Mouse (Mus musculus) cerebellum, adult 9-10 months (tissue): ENCODE data around the gene Clk2.

Source experiments
- DNase-seq: peaks from one replicate; pipeline ENCODE4 v3.0.0; 2022

Clk2 gene

DNA sequence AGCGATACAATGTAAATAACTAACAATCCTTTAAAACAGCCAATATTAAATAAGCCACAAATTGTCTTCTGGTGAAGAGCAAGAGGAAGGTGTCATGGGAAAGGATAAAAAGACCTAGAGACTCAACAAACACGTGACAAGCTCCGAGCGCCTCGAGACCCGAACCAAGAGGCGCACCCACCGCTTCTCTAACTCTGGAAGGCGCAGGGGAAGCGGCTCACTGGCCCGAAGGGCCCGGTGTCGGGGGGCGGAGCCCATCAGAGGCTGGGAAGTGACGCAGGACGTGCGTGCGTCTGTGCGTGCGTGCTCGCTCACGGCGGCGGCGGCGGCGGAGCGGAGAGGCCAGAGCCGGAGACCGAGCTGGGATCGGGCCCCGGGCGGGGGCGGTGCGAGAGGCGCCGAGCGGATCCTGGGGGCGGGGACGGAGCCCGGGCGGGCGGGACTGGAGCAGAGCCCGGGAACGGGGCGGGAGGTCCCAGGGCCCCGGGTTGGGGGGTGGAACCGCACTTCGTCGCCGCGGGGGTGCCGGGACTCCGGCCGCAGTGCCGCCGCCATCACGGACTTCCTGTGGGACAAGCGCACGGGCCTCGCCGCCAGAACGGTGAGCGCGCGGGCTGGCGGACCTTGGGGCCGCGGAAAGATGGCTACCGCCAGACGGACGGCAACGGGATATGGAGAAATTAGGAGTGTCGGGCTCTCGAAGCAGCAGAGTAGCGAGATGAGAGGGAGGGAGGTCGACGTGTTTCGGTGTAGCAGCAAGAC is at the start of gene Clk2:
Gene Clk2, plus strand, starts transcription at position 290 of the 762 bp plus-strand sequence.
- DNase-seq = peak; percentile 92

DNA sequence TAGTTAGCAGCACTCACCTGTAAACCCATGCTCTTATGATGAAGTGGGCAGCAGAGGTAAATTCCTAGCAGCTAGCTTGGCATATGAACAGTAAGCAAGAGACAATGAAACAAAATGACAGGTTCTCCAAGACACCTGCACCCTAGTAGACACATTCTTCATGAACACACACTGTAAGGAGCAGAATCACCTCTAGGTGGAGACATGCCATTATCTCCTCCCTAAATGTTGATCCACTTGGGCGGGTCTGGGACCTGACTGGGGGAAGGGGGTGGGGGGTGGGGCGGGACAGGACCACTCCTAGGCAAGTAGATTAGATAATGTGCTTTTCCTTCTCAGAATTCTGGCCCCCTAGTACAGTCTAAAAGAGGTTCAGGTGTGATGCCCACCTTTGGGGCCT is 49.1 kb upstream of the Clk2 start:
- peak; percentile 30 for DNase-seq

DNA sequence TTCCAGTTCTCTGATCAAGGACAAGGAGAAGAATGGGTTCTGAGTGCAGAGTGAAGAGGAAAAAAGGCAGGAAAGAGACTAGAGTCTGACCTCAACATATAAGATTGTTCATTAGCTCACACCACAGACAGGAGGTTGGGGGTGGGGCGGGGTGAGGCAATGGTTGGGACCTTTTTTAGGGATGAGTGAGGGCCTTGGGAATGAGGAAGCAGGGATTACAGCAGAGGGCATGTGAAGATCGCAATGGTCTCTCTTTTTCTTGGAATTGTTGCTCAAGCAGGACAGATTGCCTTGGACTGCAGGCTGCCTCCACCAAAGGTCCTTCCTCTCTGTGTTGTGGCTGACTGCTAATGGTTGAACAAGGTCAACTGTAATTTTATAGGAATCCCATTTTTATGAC is 41.3 kb upstream of the Clk2 start:
- no peak for DNase-seq

DNA sequence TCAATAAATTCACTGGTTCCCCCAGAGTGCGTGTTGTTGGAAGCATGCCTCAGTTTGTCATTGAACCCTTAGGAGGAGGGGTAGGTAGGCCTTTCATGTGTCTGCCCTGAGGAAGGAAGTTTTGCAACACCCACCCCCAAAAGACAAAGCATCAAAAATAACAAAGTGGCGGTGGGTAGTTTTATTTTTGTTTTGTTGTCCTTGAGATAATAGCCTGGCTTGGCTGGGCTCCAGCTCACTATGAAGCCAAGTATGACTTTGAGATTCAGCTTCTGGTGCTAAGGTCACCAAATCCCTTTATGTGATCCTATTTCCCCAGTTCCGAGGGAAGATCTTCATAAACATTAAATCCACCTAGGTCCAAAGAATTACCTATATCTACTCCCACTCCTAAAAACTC is 40.4 kb upstream of the Clk2 start:
- DNase-seq = no peak

DNA sequence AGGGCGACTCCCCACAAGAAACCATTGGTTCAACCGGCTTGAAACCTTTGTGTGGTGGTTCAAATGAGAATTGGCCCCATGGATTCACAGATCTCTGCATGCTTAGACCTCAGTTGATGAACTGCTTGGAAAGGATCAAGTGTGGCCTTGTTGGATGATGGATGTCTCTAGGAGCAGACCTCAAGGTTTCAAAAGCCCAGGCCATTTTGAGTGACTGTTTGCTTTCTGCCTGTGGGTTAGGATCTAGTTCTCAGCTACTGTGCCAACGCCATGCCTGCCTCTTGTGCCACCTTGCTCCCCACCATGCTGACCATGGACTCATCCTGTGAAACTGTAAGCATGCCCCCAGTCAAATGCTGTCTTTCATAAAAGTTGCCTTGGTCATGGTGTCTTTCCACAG is 38.6 kb upstream of the Clk2 start:
- DNase-seq = no peak

DNA sequence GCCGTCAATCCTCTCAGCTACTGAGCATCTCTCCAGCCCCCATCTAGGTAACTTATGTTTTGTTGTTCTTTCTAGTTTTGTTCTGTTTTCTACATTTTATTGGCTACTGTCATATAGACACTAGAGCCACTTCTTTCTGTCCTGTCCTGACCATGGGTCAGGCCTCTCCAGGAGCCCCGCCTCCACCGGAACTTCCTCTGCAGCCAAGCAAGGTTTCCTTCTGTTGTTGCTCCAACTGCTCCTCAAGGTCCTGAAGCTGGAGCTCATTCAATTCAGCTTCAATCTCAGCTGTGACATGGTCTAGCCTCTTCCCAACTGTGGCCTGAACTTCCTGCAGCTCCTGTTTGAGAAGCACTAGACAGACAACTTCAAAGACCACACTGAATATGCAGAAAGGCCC is 34.7 kb upstream of the Clk2 start:
- no peak for DNase-seq

DNA sequence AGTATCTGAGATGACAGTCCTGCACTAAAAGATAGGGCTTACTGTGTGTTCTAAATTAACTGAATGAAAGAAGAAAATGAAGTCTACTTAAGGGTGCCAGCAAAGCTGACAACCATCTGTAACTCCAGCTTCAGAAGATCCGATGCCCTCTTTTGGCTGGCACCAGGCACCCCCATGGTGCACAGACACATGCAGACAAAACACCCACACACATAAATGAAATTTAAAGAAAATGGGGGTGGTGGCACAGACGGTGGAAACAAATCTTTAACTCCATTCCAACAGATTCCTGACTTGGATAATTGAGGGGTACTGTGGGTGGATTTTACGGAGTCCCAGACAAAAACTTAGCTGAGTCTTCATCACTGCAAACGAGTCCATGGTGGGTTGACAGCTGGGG is 32.8 kb upstream of the Clk2 start:
- DNase-seq = no peak

DNA sequence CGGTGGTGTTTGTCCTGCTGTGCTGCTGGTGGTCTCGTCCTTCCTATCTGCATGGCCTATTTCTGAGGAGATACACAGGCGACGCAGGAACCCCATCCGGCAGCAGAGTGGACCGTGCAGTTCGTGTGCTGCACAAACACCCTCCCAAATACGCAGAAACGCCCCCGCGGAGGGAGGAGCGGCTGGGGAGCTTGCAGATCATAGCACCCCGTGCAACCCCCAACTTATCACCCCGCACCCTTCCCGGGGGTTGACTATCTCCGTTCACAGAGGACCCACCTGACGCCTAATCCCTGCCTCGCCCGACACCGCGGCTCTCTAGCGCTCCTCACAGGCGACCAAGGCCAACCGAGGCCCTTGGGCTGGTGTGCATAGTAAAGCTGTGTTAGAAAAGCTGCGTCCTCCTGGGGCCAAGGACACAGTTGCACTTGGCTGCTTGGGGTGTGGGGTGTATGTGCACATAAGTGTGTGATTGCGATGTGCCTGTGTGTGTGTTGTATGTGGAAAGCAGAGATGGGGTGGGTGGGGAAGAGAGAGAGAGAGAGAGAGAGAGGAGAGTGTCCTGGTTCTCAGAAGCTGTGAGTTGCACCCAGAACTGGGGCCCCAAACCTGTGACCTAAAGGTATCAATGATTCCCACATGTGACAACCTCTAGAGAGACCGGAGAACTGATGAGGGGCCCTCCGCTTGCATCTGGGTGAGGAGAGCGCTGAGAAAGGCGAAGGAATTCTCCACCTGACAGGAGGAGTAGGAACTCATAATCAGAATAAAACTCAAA is 32.1 kb upstream of the Clk2 start:
- peak; percentile 57 for DNase-seq

DNA sequence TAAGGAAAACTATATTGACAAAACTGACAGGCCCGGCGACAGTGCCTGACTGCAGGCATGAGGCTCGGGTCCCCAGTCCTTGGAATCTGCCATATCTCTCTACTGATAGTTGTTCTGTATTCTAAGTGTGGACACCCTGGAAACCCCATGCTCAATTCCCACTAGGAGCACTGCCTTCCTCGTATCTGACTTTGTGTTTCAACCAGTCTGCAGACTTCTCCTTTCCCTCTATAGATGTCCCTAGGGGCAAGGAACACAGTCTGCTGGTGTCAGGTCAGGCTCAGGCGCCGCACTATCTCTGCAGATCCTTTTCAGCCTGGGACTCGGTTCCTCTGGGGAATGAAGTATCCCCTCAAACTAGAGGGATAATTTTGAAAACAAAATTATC is 31.5 kb upstream of the Clk2 start:
- no peak for DNase-seq

DNA sequence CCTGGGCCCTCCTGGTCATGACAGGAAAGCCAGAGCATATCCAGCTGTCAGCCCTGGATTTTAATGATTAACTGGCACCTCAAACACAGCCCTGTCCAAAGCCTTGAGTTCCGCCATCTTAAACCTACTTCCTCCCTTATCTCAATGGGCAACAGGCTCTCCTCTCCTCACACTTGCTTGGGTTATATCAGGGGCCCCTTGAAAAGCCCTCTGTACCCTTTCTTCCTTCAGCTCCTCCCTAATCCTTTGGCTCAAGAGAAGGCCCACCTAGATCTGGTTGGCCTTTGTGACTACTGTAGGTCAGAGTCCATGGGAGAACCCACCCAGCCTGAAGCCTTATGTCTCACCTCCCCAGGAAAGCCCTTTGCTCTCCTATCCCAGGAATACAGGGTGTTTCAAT is 30.8 kb upstream of the Clk2 start:
- DNase-seq = no peak

DNA sequence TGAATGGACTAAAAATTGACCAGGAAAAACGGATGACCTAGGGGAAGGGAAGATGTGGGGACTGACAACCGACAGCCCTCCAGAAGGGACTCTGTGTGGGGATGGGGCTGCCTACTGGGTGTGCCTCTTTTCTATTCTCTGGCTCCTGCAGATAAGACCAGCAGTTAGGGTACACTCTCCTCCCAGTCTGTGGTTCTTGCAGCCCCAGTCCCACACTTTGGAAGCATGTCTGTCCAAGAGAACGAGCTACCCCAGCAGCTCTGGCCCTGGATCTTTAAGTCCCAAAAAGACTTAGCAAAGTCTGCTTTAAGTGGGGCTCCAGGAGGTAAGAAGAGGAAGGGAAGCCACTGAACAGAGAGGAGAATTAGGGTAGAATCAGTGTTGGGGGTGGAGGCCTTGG is 28.6 kb upstream of the Clk2 start, which contains the start of gene Pklr:
Gene Pklr, plus strand, starts transcription at position 185 of the 400 bp plus-strand sequence.
- no peak for DNase-seq

DNA sequence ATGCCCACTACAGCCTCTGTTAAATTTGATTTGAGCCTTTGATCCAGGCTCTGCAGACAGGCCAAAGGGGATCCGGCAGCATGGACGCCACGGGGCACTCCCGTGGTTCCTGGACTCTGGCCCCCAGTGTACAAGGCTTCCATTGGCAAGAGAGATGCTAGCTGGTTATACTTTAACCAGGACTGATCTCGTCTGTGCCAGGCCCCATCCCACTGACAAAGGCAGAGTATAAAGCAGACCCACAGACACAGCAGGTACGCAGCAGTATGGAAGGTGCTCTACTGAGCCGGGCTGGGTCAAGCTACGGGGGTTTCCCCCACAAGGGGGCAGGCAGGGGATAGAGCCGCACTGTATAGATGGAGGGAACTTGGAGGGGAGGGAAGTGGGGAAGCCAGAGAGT is 28.2 kb upstream of the Clk2 start:
- no peak for DNase-seq

DNA sequence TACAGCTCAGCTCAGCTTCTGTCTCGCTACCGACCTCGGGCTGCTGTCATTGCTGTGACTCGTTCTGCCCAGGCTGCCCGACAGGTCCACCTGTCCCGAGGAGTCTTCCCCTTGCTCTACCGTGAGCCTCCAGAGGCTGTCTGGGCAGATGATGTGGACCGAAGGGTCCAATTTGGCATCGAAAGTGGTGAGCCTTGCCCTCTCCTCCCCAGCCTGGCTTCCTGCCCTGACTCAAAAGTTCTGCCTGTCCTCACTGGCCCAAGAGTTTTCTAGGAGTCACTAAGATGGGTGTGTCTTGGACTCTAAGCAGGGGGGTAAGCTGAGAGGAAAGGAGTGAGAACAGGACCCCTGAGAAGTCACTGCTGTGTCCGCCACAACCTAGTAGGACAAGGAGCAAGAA is 19.8 kb upstream of the Clk2 start:
- no peak for DNase-seq

DNA sequence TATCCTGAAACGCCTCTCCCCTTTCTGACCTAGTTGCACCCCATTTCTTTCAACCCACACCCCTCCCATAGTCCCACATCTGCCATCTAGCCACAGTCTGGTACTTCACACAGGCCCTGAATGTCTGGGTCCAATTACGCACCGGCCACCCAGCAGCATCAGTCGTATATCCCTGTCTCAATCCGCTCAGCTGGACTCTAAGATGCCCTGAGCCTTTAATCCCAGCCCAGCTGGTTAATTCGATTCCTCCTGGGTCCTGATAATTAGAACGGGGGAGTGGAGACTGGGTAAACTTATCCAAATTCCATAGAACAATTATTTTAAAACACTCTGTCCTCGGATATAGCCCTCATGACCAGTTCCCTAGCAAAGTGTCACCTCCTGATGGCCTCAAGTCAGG is 19.0 kb upstream of the Clk2 start:
- DNase-seq = no peak

DNA sequence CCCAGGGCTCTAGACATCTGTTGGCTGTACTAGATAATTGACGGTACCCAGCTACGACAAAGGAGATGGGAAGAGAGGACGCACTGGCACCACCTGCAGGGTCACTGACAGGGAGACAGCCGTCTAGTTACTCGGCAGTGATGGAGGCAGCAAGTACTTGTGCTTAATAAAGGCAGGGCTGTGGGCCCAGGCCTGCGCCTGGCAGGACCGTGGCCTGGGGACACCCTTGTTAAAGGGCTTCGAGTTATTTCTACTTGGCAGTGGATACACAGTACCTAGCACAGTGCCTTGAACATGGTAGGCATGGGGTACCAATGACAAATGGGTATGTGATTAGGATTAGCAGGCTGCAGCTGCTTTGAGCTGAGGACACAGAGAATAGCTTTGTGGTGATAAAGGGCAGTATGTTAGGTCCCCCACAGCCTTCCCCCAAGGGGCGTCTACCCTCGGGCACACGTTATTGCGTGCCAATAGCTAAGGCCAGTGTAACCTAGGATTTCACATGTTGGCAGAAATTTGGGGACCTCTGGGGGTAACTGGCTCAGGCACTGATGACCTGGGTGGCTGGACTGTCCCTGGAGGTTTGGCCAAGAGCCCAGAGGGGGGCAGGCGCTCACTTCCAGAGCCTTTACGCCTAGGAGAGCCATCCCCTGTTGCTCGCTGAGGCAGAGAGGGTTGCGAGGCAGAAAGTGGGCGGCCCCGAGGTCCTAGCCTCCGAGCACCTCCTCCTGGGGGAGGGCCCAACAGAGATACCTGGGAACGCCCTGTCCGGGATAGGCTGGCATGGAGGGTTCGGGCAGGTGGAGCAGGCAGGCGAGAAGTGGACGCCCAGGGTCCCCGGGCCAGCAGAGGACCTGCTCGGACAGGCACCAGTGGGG is 17.3 kb upstream of the Clk2 start:
- DNase-seq = no peak

DNA sequence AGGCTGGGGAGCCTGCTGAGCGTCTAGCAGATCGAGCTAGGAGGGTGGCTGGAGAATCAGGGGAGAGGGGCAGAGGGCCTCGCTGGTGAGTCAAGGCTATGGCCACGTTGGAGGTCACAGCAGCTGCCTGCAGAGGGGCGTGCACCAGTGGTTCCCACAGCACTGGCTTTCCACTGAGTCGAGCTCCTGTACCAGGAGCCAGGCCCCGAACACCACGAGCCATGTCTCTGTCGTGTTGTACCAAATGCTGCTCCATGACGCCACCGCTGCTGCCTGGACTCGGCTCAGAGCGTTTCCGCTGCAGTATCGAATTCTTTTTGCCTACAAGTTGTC is 16.6 kb upstream of the Clk2 start:
- no peak for DNase-seq

DNA sequence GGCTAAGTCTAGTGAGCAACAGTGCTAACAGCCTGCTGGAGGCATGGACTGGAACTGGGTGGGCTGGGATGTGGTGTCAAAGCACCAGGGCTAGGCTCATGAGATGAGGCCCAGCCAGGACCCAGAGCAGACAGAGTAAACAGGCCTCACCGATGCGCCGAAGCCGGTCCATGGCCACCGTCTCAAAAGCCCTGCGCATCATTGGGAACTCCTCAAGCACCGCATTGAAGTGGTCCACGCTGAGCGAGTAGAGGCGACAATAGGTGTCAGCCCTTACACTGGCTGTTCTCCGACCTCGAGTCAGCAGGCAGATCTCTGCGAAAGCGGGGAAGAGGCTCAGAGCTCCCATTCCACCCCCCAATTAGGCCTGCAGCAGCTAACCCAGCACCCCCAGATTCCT is 16.0 kb upstream of the Clk2 start:
- no peak for DNase-seq

DNA sequence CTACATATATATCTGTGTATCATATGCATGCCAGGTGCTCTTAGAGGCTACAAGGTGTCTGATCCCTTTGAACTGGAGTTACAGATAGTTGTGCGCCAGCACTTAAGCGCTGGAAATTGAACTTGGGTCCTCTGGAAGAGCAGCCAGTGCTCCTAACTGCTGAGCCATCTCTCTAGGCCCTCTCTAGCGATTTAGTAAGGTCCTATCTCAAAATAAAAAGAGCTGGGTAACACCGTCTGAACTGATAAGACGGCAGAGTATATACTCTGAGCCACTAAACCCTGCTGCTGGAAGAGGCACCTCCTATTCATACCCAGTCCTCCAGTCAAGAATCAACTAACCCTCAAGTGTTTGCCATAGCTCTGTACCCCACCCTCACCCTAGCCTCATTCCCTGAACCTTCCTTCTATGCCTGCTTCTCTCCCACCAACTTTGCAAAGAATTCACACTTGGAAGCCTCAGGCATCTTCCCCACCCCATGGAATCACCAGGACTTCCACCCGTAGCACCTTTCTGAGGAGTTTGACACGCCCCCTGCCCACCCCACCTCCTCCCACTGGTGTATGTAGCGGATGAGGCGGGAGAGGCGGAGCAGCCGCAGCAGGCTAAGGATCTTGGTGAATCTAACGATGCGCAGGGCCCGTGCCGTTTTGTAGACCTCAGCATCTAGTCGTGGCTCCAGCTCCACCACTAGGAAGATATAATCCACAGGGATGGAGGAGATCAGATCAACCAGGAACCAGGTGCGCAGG is 12.3 kb upstream of the Clk2 start:
- DNase-seq = no peak

DNA sequence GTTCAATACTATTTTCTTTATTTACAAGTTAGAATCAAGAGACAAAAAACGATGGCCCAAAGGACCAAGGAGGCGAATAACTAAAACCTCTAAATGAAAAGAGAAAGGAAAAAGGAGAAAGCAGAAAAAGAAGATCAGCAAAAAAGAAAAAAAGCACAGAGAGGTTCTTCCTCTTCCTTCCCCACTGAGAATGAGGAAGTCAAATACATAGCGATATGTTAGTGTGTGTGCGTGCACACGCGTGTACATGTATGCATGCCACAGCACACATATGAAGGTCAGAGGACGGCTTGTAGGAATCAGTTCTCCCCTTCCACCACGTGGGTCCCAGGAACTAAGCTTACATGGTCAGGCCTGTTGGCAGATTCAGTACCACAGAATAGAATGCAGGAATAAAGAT is 7.6 kb upstream of the Clk2 start:
- DNase-seq = no peak

DNA sequence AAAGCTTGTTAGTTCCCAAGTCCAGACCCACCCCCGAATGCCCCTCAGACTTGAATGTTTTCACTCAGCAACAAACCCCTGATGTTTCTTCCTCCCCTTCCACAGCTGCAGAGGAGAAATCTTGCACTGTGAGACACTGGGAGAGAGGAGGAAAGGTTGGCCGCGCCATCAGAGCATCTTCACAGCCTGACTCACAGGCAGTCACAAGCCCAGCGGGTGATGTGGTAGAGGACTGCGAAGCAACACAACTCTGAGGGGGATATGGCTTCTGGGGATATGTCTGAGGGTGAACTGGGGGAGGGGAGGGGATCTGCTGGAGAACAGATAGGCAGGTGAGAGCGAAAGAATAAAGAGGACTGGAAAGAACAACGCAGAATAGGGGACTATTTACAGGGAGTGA is 5.9 kb upstream of the Clk2 start:
- no peak for DNase-seq

DNA sequence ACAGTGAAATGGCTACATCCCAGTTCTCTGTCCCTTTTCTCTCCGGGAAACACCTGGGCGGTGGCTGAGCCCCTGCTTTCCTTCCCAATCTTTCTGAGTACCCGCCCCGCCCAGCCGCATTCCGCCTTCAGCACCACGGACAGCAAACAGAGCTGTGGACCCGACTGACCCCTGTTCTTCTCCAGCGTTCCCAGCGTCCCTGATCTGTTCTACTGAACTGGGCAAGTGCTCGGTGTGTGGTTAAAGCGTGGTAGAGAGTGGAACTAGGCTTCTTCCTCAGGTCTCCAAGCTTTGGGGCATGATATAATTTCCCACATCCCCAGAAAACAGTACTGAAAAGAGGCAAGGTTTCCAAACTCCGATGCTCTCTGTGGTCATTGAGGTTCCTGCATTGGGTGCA is 5.4 kb upstream of the Clk2 start:
- DNase-seq = no peak

DNA sequence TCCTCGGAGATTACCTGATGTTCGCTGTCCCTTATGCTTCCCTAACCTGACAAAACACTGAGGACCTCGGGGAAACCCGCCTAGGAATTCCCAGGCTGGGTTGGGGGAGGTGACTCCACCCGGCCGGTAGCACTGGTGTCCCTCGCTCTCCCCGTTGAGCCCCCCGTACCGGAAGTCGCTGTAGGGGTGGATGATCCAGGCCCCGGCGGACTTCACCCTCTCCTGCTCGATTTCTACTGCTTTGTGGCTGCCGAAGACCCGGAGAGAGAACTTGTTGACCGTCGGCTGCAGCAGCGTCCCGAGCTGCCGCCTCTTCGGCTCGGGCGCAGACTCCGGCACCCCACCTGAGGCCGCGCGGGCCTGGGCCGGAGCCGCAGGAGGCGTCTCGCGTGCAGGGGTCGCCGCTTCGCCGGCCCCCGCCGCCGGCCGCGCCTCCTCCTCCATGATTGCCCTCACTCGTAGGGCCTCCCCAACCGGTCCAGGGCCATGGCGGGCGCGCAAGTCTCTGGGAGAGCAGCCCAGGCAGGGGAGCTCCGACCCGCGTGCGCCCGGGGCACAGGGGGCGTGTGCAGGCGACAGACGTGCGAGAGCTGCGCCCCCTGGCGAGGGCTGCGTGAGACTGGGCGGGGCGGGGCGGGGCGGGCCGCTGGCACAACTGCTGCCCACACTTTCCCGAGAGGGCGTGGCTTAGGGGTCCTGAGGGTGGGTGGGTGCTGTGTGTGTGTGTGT is 4.8 kb upstream of the Clk2 start, which contains the start of gene Hcn3:
Gene Hcn3, minus strand, starts transcription at position 581 of the 729 bp plus-strand sequence.
- DNase-seq = no peak
